Mouse (Mus musculus): ENCODE results near the gene Apbb2. TPM values are rescaled to one million over a fixed set of nuclear protein-coding genes. Genes with fewer than 3 reads are reported as not detected.
A peak's percentile ranks its signal among the peaks of the same experiment; 100 is the strongest.

The Apbb2 gene
- polyA plus RNA-seq, 1 experiment from 2014 or later, result 39.5 TPM

GRCm38 (mm10) chr5:66542521-66542920, 76.1 kb downstream of the Apbb2 start:
- H3K4me3 ChIP-seq (ENCODE audit: low read depth, low read length), result no peak overlapping the region
- no peak overlapping the region for H3K4me2 ChIP-seq (replicated peaks; ENCODE audit: low read depth, low read length)
- H3K36me3 ChIP-seq (ENCODE audit: control insufficient read depth, insufficient read depth, low read length), result no peaks in the 10 kb centered on the region
- 76% methylated on average over 4 of the region's 4 CpGs for WGBS
- no peak overlapping the region for H3K27ac ChIP-seq (ENCODE audit: low read length)
- H3K9me3 ChIP-seq (ENCODE audit: control insufficient read depth, low read depth, low read length), result no peaks in the 10 kb centered on the region
- no peak overlapping the region for H3K9ac ChIP-seq (replicated peaks; ENCODE audit: low read depth, low read length)
- no peaks in the 10 kb centered on the region for H3K27me3 ChIP-seq (ENCODE audit: control insufficient read depth, insufficient read depth, low read length)
- no peak for ATAC-seq (ENCODE audit: insufficient number of reproducible peaks, insufficient read depth, low FRiP score, low read depth)
- H3K4me1 ChIP-seq (ENCODE audit: control insufficient read depth, insufficient read depth, low read length), result peaks cover 8% of the 10 kb centered on the region; the same call in 1 of the 2 replicates

GRCm38 (mm10) chr5:66541385-66541784, 77.2 kb downstream of the Apbb2 start:
- 72% methylated on average over 4 of the region's 4 CpGs for WGBS
- H3K9ac ChIP-seq (replicated peaks; ENCODE audit: low read depth, low read length), result no peak overlapping the region
- H3K36me3 ChIP-seq (ENCODE audit: control insufficient read depth, insufficient read depth, low read length), result no peaks in the 10 kb centered on the region
- peaks cover 8% of the 10 kb centered on the region; the same call in 1 of the 2 replicates for H3K4me1 ChIP-seq (ENCODE audit: control insufficient read depth, insufficient read depth, low read length)
- H3K4me3 ChIP-seq (ENCODE audit: low read depth, low read length), result no peak overlapping the region
- ATAC-seq (ENCODE audit: insufficient number of reproducible peaks, insufficient read depth, low FRiP score, low read depth), result no peak
- H3K27ac ChIP-seq (ENCODE audit: low read length), result no peak overlapping the region
- no peaks in the 10 kb centered on the region for H3K27me3 ChIP-seq (ENCODE audit: control insufficient read depth, insufficient read depth, low read length)
- no peaks in the 10 kb centered on the region for H3K9me3 ChIP-seq (ENCODE audit: control insufficient read depth, low read depth, low read length)
- H3K4me2 ChIP-seq (replicated peaks; ENCODE audit: low read depth, low read length), result no peak overlapping the region

- no peak overlapping the region for H3K4me3 ChIP-seq (ENCODE audit: low read depth, low read length)
- H3K36me3 ChIP-seq (ENCODE audit: control insufficient read depth, insufficient read depth, low read length), result no peaks in the 10 kb centered on the region
- no peaks in the 10 kb centered on the region for H3K9me3 ChIP-seq (ENCODE audit: control insufficient read depth, low read depth, low read length)
- peaks cover 13% of the 10 kb centered on the region; the same call in 1 of the 2 replicates for H3K4me1 ChIP-seq (ENCODE audit: control insufficient read depth, insufficient read depth, low read length)
- no peak overlapping the region for H3K27ac ChIP-seq (ENCODE audit: low read length)
- no peak overlapping the region for H3K9ac ChIP-seq (replicated peaks; ENCODE audit: low read depth, low read length)
- H3K4me2 ChIP-seq (replicated peaks; ENCODE audit: low read depth, low read length), result no peak overlapping the region
- WGBS, result 93% methylated on average over 4 of the region's 4 CpGs
- no peak for ATAC-seq (ENCODE audit: insufficient number of reproducible peaks, insufficient read depth, low FRiP score, low read depth)
- H3K27me3 ChIP-seq (ENCODE audit: control insufficient read depth, insufficient read depth, low read length), result no peaks in the 10 kb centered on the region
Observed at GRCm38 (mm10) chr5:66540246-66540645, 78.3 kb downstream of the Apbb2 start.

GRCm38 (mm10) chr5:66537811-66538210, 80.8 kb downstream of the Apbb2 start:
- H3K36me3 ChIP-seq (ENCODE audit: control insufficient read depth, insufficient read depth, low read length), result no peaks in the 10 kb centered on the region
- H3K9me3 ChIP-seq (ENCODE audit: control insufficient read depth, low read depth, low read length), result no peaks in the 10 kb centered on the region
- H3K4me2 ChIP-seq (replicated peaks; ENCODE audit: low read depth, low read length), result no peak overlapping the region
- peaks cover 13% of the 10 kb centered on the region; the same call in 1 of the 2 replicates for H3K4me1 ChIP-seq (ENCODE audit: control insufficient read depth, insufficient read depth, low read length)
- H3K9ac ChIP-seq (replicated peaks; ENCODE audit: low read depth, low read length), result no peak overlapping the region
- 57% methylated on average over 7 of the region's 7 CpGs for WGBS
- no peak for ATAC-seq (ENCODE audit: insufficient number of reproducible peaks, insufficient read depth, low FRiP score, low read depth)
- no peak overlapping the region for H3K4me3 ChIP-seq (ENCODE audit: low read depth, low read length)
- H3K27me3 ChIP-seq (ENCODE audit: control insufficient read depth, insufficient read depth, low read length), result no peaks in the 10 kb centered on the region
- H3K27ac ChIP-seq (ENCODE audit: low read length), result no peak overlapping the region

- H3K27ac ChIP-seq (ENCODE audit: low read length), result no peak overlapping the region; the same call in 1 of the 2 replicates
- ATAC-seq (ENCODE audit: insufficient number of reproducible peaks, insufficient read depth, low FRiP score, low read depth), result peak; percentile 28; the same call in 1 of the 2 replicates
Observed at GRCm38 (mm10) chr5:66536696-66537358, 81.8 kb downstream of the Apbb2 start.

GRCm38 (mm10) chr5:66535566-66536236, 82.9 kb downstream of the Apbb2 start:
- WGBS, result 39% methylated on average over 9 of the region's 9 CpGs
- Histone ChIP-seq H3K9ac (replicated peaks; ENCODE audit: low read depth, low read length) (no peak overlapping the region), H3K27me3 (ENCODE audit: control insufficient read depth, insufficient read depth, low read length) (no peaks in the 10 kb centered on the region), H3K9me3 (ENCODE audit: control insufficient read depth, low read depth, low read length) (no peaks in the 10 kb centered on the region), H3K4me2 (replicated peaks; ENCODE audit: low read depth, low read length) (no peak overlapping the region), H3K36me3 (ENCODE audit: control insufficient read depth, insufficient read depth, low read length) (no peaks in the 10 kb centered on the region), H3K4me3 (ENCODE audit: low read depth, low read length) (no peak overlapping the region), H3K4me1 (ENCODE audit: control insufficient read depth, insufficient read depth, low read length) (peaks cover 13% of the 10 kb centered on the region; the same call in 1 of the 2 replicates), H3K27ac (ENCODE audit: low read length) (peak overlapping the region; percentile 49; the same call in 1 of the 2 replicates)
- ATAC-seq (ENCODE audit: insufficient number of reproducible peaks, insufficient read depth, low FRiP score, low read depth), result peak; percentile 67

More at GRCm38 (mm10) chr5:66536696-66537358, 81.8 kb downstream of the Apbb2 start:
- Histone ChIP-seq H3K9me3 (ENCODE audit: control insufficient read depth, low read depth, low read length) (no peaks in the 10 kb centered on the region), H3K36me3 (ENCODE audit: control insufficient read depth, insufficient read depth, low read length) (no peaks in the 10 kb centered on the region), H3K4me1 (ENCODE audit: control insufficient read depth, insufficient read depth, low read length) (peaks cover 13% of the 10 kb centered on the region; the same call in 1 of the 2 replicates), H3K27me3 (ENCODE audit: control insufficient read depth, insufficient read depth, low read length) (no peaks in the 10 kb centered on the region), H3K9ac (replicated peaks; ENCODE audit: low read depth, low read length) (no peak overlapping the region), H3K4me2 (replicated peaks; ENCODE audit: low read depth, low read length) (no peak overlapping the region), H3K4me3 (ENCODE audit: low read depth, low read length) (no peak overlapping the region)
- WGBS, result 30% methylated on average over 8 of the region's 8 CpGs

GRCm38 (mm10) chr5:66533711-66534425, 84.7 kb downstream of the Apbb2 start:
- Histone ChIP-seq H3K4me2 (replicated peaks; ENCODE audit: low read depth, low read length) (no peak overlapping the region), H3K36me3 (ENCODE audit: control insufficient read depth, insufficient read depth, low read length) (no peaks in the 10 kb centered on the region), H3K27me3 (ENCODE audit: control insufficient read depth, insufficient read depth, low read length) (no peaks in the 10 kb centered on the region), H3K4me3 (ENCODE audit: low read depth, low read length) (no peak overlapping the region), H3K4me1 (ENCODE audit: control insufficient read depth, insufficient read depth, low read length) (peaks cover 13% of the 10 kb centered on the region; the same call in 1 of the 2 replicates), H3K9ac (replicated peaks; ENCODE audit: low read depth, low read length) (no peak overlapping the region), H3K27ac (ENCODE audit: low read length) (no peak overlapping the region), H3K9me3 (ENCODE audit: control insufficient read depth, low read depth, low read length) (no peaks in the 10 kb centered on the region)
- WGBS, result 81% methylated on average over 14 of the region's 14 CpGs
- ATAC-seq (ENCODE audit: insufficient number of reproducible peaks, insufficient read depth, low FRiP score, low read depth), result no peak

- H3K9ac ChIP-seq (replicated peaks; ENCODE audit: low read depth, low read length), result no peak overlapping the region
- 62% methylated on average over 6 of the region's 6 CpGs for WGBS
- H3K4me2 ChIP-seq (replicated peaks; ENCODE audit: low read depth, low read length), result no peak overlapping the region
- H3K4me3 ChIP-seq (ENCODE audit: low read depth, low read length), result no peak overlapping the region
- H3K36me3 ChIP-seq (ENCODE audit: control insufficient read depth, insufficient read depth, low read length), result no peaks in the 10 kb centered on the region
- H3K27me3 ChIP-seq (ENCODE audit: control insufficient read depth, insufficient read depth, low read length), result no peaks in the 10 kb centered on the region
- H3K9me3 ChIP-seq (ENCODE audit: control insufficient read depth, low read depth, low read length), result no peaks in the 10 kb centered on the region
- ATAC-seq (ENCODE audit: insufficient number of reproducible peaks, insufficient read depth, low FRiP score, low read depth), result no peak
- no peak overlapping the region for H3K27ac ChIP-seq (ENCODE audit: low read length)
- peaks cover 13% of the 10 kb centered on the region; the same call in 1 of the 2 replicates for H3K4me1 ChIP-seq (ENCODE audit: control insufficient read depth, insufficient read depth, low read length)
Observed at GRCm38 (mm10) chr5:66532827-66533226, 85.8 kb downstream of the Apbb2 start.

All from stomach, embryonic 14.5 days (tissue).